Mouse (Mus musculus) gastrocnemius, postnatal 4 days (tissue): Measurements from ENCODE around the gene Gm8897. TPM values are rescaled to one million over a fixed set of nuclear protein-coding genes. Genes with fewer than 3 reads are reported as not detected.
"Not testable (repeated sequence)": the region's sequence is repeated elsewhere in the genome, so short reads cannot be mapped to it uniquely, and the experiment has no call there.

Source experiments
- DNase-seq, 2 experiments: peaks; one replicate each; pipeline ENCODE4 v3.0.0; 2021 to 2022; ENCODE audit warnings: low spot score in 2 of 2, mixed read lengths in 2 of 2
- long read RNA-seq, 2 experiments: library from polyadenylated mRNA; stranded (forward); transcript quantifications; one replicate each; pipeline ENCODE4 v2.0.0; 2021
- total RNA-seq, 2 experiments: library from RNA; stranded (reverse); gene quantifications; 2 replicates each; pipeline ENCODE4 v1.2.3; 2021

Gm8897 gene
- total RNA-seq = not detected
- long read RNA-seq, experiment 1 = 0 reads
- long read RNA-seq, experiment 2 = 0 reads

DNA sequence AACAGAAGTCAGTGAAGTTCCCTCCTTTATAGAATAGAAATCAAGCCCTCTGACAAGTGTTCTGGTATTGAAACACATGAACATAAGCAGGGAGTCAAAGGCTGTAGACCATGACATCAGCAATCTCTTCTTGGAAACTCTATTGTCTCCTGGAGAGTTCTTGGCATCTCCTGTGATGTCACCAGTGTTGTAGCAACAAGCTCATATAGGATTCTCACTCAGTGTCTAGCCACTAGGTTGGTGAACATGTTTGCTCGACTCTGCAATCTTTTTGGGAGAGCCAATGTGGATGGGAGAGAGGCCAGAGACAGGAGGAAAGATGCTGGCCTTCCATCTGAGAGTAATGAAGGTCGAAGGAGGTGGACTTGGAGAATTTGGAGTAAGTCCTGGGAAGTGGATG is at the start of gene Gm8897:
Gene Gm8897 (plus strand): TSS at position 301 of the 400 bp plus-strand sequence.
- DNase-seq = not testable (repeated sequence)

DNA sequence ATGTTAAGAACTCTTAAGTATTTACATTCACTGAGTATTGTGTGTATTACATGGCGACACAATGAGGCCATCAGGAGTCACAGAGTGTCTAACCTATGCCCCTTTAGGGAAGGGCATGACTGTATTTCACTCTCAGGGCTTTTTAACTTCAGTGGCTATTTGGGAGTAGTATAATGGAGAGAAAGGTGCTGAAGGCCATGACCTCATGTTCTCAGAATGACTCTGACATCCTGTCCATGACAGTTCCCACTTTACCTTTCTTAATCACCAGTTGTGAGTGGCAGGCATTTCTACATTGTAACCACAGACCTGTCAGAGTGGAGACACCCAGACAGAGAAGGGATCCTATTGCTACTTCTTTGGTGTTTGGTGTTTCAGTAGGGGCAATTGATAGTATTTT is 473 bp downstream of the Gm8897 start:
- DNase-seq = not testable (repeated sequence)

Other genes starting within 250 kb of the Gm8897 start
- not detected for gene Gm5861, start 233.3 kb upstream of the Gm8897 start, total RNA-seq
- gene Gm8890, start 160.4 kb upstream of the Gm8897 start, total RNA-seq = not detected
- not detected for gene Speer1, start 74.9 kb upstream of the Gm8897 start, total RNA-seq
- gene Gm8906, start 86.3 kb downstream of the Gm8897 start, total RNA-seq = not detected
- not detected for gene Gm6460, start 178.5 kb downstream of the Gm8897 start, total RNA-seq